Mouse (Mus musculus): ENCODE measurements at regions not wholly inside any gene's neighbourhood (a gene's known extent, or its start where the extent isn't known, plus 50 kb on each side); places are given as distances from the start of the nearest gene placed in this dataset.

- no peak for DNase-seq (ENCODE audit: low spot score in 2 of 2)
Observed at GRCm38 (mm10) chr5:62997464-62997863, 183.8 kb downstream of the Dthd1 start.

GRCm38 (mm10) chr5:63034446-63034845 is 220.8 kb downstream of the Dthd1 start:
- peak in 1 of 2 experiments; percentile 12 for DNase-seq (ENCODE audit: low spot score in 2 of 2)

- DNase-seq (ENCODE audit: low spot score in 2 of 2): no peak
Observed at GRCm38 (mm10) chr5:63045751-63046150, 232.1 kb downstream of the Dthd1 start.

GRCm38 (mm10) chr5:63063301-63063700 is 249.7 kb downstream of the Dthd1 start:
- DNase-seq (ENCODE audit: low spot score in 2 of 2): peak in 1 of 2 experiments; percentile 2

- no peak for DNase-seq (ENCODE audit: low spot score in 2 of 2)
Observed at GRCm38 (mm10) chr5:63066872-63067271, 253.2 kb downstream of the Dthd1 start.

- DNase-seq (ENCODE audit: low spot score in 2 of 2): peak in 1 of 2 experiments; percentile 66
Observed at GRCm38 (mm10) chr5:63098129-63098528, 284.5 kb downstream of the Dthd1 start.

GRCm38 (mm10) chr5:63132552-63132951 is 318.9 kb downstream of the Dthd1 start:
- peak; percentile 7 to 43 for DNase-seq (ENCODE audit: low spot score in 2 of 2)

- no peak for DNase-seq (ENCODE audit: low spot score in 2 of 2)
Observed at GRCm38 (mm10) chr5:63137957-63138356, 324.3 kb downstream of the Dthd1 start.

GRCm38 (mm10) chr5:63169687-63170086 is 356.1 kb downstream of the Dthd1 start:
- DNase-seq (ENCODE audit: low spot score in 2 of 2): peak; percentile 35 to 44

GRCm38 (mm10) chr5:63170493-63170892 is 356.9 kb downstream of the Dthd1 start:
- no peak for DNase-seq (ENCODE audit: low spot score in 2 of 2)

GRCm38 (mm10) chr5:63213381-63213780 is 399.8 kb downstream of the Dthd1 start:
- DNase-seq (ENCODE audit: low spot score in 2 of 2): no peak

- DNase-seq (ENCODE audit: low spot score in 2 of 2): no peak
Observed at GRCm38 (mm10) chr5:63219467-63219866, 405.8 kb downstream of the Dthd1 start.

- no peak for DNase-seq (ENCODE audit: low spot score in 2 of 2)
Observed at GRCm38 (mm10) chr5:63262568-63262967, 386.3 kb upstream of the Nwd2 start.

Measured in frontal cortex, postnatal 36 days (tissue).